Mouse (Mus musculus) T-helper 1 cell (primary cell): ENCODE measurements around the gene Setd5.

Experiments used
- in situ Hi-C: fragments of 300-600 bp; cut with MboI, MseI; formaldehyde crosslinking; loops from one replicate; pipeline ENCODE4 v1.15.1; 2025; ENCODE audit warnings: high pct_unique_total_duplicates

Setd5 gene

DNA sequence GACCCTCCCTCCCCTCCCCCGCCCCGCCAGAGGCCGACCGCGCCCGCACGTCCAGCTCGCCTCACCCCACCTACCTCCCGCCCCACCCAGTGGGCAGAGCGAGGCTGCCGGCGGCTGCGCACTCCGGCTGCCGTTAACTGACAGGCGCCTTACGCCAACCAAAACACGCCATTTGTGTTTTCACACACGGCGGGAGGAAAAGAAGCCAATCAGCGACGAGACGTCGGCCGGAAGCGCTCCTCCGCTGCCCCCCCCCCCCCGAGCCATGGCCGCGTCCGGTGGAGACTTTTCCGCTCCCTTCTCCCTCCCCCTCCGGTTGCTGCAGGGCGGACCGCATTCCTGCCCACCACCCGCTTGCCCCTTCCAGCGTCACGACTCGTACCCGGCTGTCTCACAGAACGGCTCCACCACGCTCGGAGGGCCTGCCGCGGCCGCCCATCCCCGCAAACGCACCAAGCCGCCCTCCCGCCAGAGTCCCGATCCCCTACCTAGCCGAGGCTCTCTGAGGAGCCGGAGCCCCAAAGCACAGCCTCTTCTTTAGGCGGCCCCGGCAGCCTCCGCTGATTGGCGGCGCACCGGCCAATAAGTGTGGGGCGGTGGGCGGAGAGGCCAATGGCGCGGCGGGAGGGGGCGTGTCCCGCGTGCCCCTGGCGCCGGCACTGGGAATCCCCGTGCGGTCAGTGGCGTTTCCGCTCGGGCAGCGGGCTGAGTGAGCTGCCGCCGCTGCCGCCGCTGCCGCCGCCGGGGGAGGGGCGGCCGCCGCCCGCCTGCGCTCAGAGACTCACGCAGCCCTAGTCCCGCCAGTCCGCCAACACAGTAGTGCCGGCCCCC, at the start of gene Setd5:
Setd5 (plus strand) TSS at position 680 of the 831 bp plus-strand sequence.
- in situ Hi-C loops = no loop called here

GRCm38 (mm10) chr6:113027446-113027845, 49.7 kb upstream of the Setd5 start:
- in situ Hi-C loops = no loop called here

- in situ Hi-C loops = no loop called here
Measured at GRCm38 (mm10) chr6:113029006-113029405, 48.2 kb upstream of the Setd5 start.

- in situ Hi-C loops = no loop called here
Measured at GRCm38 (mm10) chr6:113030553-113030952, 46.6 kb upstream of the Setd5 start.

DNA sequence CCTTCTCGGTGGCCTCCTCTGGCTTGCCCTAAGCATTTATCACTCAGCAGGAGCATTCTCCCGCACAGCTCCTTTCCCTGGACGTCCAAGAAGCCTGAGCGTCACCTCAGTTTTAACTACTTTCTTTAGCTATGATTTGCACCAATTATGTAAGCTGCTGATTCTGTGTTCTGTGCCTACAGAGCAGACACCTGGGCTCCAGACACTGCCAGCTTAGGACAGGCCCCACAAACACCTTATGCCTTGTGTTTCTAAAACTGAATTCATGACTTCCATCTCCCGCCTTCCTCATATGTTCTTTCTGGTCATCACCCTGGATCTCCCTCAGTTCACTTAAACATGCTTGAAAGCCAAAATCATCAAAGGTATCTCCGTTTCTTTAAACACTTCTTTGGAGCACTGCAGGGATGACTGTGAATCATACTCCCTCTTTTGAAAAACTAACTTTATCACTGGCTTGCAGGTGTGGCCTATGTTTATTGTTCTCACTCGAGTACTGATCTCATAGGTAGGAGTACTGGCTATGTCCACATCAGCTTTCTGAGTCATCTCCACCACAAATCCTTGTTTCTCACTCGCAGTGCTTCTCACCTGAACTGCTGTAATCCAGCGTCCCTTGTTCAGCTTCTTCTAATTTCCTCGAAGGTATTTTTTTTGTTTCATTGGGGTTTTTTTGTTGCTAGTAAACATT, 46.0 kb upstream of the Setd5 start:
- in situ Hi-C loops = no loop called here

GRCm38 (mm10) chr6:113032121-113032520, 45.0 kb upstream of the Setd5 start:
- in situ Hi-C loops = no loop called here

DNA sequence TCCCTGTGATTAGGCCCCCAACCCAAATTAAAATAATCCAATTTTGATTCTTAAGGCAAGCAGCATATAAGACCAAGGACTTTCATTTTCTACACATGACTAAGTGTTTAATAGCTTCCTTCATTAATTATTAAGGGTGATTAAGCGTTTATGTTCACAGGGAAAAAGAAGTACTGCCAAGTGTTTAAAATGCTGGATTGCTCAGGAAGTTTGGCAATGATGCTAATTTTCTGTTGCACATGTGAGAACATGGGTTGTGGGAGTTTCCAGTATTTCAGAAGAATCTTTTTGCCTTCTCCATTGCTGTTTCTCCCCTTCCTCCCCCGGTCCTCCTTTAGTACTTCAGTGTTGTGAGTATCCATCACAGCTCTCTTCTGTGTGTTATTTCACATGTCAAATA, 44.0 kb upstream of the Setd5 start:
- in situ Hi-C loops = no loop called here

DNA sequence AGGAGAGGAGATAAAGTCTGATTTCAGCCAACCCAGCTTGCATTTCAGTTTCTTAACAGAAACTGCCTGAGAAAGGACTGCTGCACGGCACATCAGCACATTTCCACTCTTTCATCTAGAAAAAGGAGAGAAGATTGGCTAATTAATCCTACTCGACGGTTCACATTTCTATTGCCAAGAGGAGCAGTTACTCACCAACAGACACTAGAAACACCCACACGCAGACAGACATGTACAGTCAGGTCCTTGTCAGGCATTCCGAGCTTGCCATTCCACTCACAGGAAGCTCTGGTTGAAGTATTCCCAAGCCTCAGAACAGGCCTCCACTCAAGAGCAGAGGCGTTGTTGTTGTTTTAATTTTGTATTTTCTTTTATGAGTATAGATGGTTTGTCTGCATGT, 42.7 kb upstream of the Setd5 start:
- in situ Hi-C loops = no loop called here

DNA sequence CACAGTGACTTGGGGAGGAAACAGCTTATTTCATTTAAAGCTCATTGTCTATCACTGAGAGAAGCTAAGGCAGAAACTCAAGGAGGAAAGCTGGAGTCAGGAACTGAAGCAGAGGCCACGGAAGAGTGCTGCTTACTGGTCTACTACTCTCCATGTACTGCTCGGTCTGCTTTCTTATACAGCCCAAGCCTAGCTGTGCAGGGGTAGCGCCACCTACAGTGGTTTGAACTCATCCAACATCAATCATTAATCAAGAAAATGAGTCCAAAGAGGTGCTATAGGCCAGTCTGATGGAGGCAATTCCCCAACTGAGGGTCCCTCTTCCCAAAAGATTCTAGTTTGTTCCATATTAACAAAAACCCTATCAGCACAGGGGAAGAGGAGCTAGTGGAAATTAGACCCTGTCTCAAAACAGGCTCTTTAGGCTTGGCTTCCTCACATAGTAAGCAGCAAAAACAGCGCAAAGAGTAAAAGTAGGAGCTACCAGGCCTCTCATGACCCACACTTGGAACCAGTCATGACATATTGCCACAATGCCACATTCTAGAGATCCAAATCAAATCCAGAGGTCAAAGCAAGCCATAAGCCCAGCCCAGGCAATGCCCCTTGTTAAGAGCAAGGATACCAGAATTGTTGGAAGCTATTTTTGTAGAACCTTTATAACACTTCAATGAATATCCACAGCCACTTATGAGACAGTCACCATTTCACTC, 40.5 kb upstream of the Setd5 start:
- in situ Hi-C loops = no loop called here

GRCm38 (mm10) chr6:113037946-113038734, 39.0 kb upstream of the Setd5 start:
- in situ Hi-C loops = no loop called here

DNA sequence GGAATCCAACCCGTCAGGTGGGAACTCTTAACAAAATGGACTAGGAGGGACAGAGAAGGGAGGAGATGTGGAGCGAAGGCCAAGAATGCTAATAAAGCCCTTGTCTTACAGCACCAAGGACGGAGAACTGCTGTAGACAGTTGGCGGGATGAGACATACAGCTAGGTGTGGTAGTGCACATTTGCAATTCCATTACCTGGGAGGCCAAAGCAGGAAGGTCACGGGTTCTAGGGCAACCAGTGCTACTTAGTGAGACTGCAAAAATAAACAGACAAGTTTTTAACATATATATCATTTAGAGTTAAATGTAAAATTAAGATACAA, 38.5 kb upstream of the Setd5 start:
- in situ Hi-C loops = no loop called here

- in situ Hi-C loops = loop anchor here (5.0 to 10.0 kb wide), 2 partner anchors 197 to 264 kb away; partner anchors contain the start of genes Brpf1 and Mtmr14
Measured at GRCm38 (mm10) chr6:113040319-113040718, 36.8 kb upstream of the Setd5 start.

GRCm38 (mm10) chr6:113041215-113041990, 35.8 kb upstream of the Setd5 start:
- in situ Hi-C loops = loop anchor here (5.0 to 10.0 kb wide), 2 partner anchors 196 to 263 kb away; partner anchors contain the start of genes Brpf1 and Mtmr14

DNA sequence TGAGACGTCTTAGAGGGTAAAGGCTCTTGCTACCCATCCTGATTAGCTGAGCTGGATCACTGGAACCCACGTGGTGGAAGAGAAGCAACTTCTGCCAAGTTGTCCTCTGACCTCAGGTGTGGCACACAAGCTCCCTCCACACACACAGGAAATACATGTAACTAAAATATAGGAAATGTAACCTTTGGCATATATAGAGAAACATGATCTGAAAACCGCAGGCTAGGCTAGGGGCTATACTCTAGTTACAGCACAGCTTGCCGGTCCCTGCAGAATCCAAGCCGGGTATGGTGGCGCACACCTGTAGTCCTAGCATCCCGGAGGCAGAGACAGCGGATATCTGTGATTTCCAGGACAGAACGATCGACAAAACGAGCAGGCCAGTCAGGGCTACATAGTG, 31.6 kb upstream of the Setd5 start:
- in situ Hi-C loops = loop anchor here (10.0 kb wide), 1 partner anchor 259 kb away; the partner anchor contains the start of gene Brpf1

DNA sequence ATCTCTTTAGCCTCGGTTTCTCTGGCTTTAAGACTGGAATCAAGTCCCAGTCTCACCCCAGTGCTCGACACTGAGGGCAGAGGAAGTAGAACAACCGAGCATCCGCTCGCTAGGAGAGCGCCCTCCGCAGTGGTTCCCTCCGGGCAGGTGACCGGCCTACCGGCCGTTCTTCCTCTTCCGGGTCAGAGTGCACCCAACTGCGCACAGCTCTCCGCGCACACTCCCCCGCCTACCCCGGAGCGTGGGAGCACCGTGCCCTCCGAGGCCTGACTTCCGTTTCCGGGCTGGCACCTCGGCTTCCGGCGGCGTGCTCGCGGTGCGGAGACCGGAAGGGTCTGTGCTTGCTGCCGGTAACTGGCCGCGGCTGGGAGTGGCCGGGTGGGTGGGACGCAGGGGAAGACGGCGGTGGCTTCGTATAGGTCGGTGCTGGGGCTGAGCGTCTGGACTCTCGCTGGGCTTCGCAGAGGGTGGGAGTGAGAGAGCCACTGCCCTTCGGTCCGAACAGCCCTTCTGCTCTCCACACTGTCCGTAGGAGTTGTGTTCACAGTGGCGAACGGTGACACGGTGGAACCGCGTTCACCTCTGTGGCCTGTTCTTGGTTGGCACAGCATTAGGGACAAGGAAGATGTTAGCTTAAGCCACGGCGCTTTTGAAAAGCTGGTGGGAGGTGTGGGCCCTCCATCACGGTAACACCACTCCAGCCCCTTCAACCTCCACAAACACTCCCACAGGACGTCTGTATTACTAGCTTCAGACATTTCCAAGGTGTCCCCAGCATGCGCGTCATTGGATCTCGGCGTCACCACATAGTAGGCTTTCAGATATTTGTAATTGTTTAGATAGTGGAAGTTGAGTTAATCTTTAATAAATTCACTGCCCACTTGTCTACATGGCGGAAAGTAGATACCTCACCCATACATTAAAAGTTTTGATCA, 30.9 kb upstream of the Setd5 start, which contains the start of gene Thumpd3:
Thumpd3 (plus strand) TSS at position 185 of the 935 bp plus-strand sequence.
- in situ Hi-C loops = loop anchor here (10.0 kb wide), 1 partner anchor 258 kb away; the partner anchor contains the start of gene Brpf1

DNA sequence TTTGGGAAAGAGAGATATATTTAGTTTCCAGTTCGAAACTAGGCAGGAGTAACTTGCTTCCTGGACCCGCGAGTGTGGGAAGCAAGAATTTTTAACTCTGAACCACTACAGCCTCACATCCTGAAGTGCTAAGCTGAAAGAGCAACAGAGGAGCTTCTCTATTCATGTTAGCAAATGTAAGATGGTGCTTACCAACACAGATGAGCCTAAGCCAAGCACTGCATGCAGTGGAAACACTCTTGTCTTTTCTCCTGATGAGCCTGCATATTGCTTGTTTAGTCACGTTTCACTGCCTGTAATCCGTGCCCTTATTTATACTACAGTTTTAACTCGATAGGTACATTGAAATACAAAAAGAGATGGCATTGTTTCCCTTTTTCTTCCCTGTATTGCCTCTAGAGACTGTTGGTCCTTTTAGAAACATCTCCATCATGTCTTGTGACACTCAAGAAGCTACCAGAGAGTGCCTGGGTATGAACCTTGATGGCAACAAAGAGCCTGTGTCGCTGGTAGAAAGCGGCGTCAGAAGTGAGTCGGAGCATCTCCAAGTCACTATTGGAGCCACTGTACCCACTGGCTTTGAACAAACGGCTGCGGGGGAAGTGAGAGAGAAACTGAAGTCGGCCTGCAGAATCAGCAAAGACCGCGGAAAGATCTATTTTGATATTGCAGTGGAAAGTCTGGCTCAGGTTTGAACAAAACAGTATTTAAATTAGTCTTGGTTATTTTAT, 30.0 kb upstream of the Setd5 start:
- in situ Hi-C loops = loop anchor here (10.0 kb wide), 1 partner anchor 258 kb away; the partner anchor contains the start of gene Brpf1

DNA sequence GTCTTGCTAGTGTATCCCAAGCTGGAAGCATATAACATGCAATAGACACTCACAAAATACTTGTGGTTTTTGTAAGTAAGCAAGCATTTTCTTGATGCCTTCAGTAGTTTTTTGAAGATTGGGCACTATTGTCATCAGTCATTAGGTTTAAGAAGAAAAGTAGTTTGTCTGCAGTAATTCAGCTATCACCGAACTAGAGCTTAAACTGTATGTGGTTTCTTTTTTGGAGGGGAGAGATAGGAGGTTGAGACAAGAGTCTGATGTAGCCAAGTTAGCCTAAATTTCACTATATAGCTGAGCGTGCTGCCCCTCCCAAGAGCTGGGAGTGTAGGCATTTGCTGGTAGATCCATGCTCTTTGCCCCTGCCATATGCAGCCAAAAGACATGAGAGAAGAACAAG, 28.8 kb upstream of the Setd5 start:
- in situ Hi-C loops = loop anchor here (10.0 kb wide), 1 partner anchor 256 kb away; the partner anchor contains the start of gene Brpf1

DNA sequence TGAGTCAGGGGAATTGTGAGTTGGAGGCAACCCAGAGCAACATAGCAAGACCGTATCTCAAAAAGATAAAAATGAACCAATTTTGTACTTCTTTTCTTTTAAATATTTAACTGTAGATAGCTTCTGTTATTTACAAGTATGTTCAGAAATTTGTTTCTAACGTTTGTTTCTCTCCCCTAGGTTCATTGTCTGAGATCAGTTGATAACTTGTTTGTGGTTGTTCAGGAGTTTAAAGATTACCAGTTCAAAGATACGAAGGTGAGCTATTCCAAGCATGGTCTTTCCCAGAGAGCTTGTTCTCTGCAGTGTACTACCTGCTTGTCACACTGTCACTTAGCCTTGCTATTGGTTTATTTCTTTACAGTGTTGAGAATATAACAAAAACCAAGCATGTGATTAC, 28.0 kb upstream of the Setd5 start:
- in situ Hi-C loops = loop anchor here (10.0 kb wide), 1 partner anchor 256 kb away; the partner anchor contains the start of gene Brpf1
